Mouse (Mus musculus): ENCODE results near the gene Sh3kbp1. TPM values are rescaled to one million over a fixed set of nuclear protein-coding genes. Genes with fewer than 3 reads are reported as not detected.

Gene Sh3kbp1
- polyA plus RNA-seq, 1 experiment from 2014 or later = 132 TPM

DNA sequence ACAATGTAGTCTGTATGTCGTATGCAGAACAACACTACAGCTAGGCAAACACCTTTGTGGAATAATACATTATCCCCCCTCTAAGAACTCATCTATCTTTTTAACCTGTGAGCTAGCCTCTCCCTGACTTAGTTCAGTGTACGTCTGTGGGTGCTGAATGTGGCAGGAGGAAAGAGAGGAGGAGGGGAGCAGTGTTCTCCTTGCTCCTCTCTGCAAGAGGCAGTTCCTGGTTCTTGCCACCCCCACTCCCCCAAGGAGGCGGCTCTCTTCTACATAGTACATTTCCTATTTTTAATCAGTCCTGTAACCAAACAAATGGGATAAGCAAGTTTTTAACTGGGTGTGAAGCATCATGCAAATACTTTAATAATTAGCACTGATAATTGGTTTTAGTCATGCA, 252.4 kb downstream of the Sh3kbp1 start:
- Histone ChIP-seq H3K9me3 (ENCODE audit: control insufficient read depth, low read length) (no peaks in the 10 kb centered on the region), H3K4me3 (ENCODE audit: control insufficient read depth in 1 of 2, insufficient read depth in 1 of 2, low read depth in 1 of 2, low read length in 2 of 2) (no peak overlapping the region), H3K27ac (replicated peaks in 1 of 2; ENCODE audit: control insufficient read depth in 1 of 2, insufficient read depth in 1 of 2, low read depth in 2 of 2, low read length in 2 of 2) (no peak overlapping the region), H3K36me3 (ENCODE audit: control insufficient read depth, insufficient read depth, low read length) (no peaks in the 10 kb centered on the region), H3K9ac (ENCODE audit: low read length) (no peak overlapping the region), H3K27me3 (ENCODE audit: control insufficient read depth, insufficient read depth, low read length) (no peaks in the 10 kb centered on the region), H3K4me2 (ENCODE audit: low read length) (no peak overlapping the region), H3K4me1 (ENCODE audit: control insufficient read depth in 2 of 2, insufficient read depth in 2 of 2, low read length in 2 of 2) (no peaks in the 10 kb centered on the region)
- 67% methylated on average over 3 of the region's 3 CpGs for WGBS
- no peak for ATAC-seq (ENCODE audit: insufficient number of reproducible peaks, insufficient read depth, low FRiP score, low read depth)

DNA sequence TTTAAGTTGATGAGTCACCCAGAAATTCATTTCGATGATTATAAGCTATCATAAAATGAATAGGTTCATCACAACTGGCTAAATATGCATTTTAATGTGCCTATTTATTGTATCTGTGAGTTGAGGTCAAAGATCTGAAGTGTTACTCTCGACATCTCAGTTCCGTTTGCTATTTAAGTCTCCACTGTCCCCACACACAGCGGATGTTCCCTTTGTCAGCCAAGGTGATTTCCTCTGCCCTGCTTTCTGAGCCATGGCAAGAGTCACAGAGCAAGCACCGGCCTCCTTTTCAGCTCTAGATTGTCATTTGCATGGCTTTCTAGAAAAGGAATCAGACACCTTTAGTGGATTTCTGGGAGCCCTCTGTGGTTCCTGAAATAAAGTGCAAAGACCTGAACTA, 254.5 kb downstream of the Sh3kbp1 start:
- H3K4me2 ChIP-seq (ENCODE audit: low read length) = no peak overlapping the region
- no peak overlapping the region for H3K4me3 ChIP-seq (ENCODE audit: control insufficient read depth in 1 of 2, insufficient read depth in 1 of 2, low read depth in 1 of 2, low read length in 2 of 2)
- WGBS = 70% methylated on average over 5 of the region's 5 CpGs
- no peaks in the 10 kb centered on the region for H3K9me3 ChIP-seq (ENCODE audit: control insufficient read depth, low read length)
- no peaks in the 10 kb centered on the region for H3K36me3 ChIP-seq (ENCODE audit: control insufficient read depth, insufficient read depth, low read length)
- H3K4me1 ChIP-seq (ENCODE audit: control insufficient read depth in 2 of 2, insufficient read depth in 2 of 2, low read length in 2 of 2) = no peaks in the 10 kb centered on the region
- H3K27me3 ChIP-seq (ENCODE audit: control insufficient read depth, insufficient read depth, low read length) = no peaks in the 10 kb centered on the region
- no peak overlapping the region for H3K9ac ChIP-seq (ENCODE audit: low read length)
- no peak overlapping the region for H3K27ac ChIP-seq (replicated peaks in 1 of 2; ENCODE audit: control insufficient read depth in 1 of 2, insufficient read depth in 1 of 2, low read depth in 2 of 2, low read length in 2 of 2)
- ATAC-seq (ENCODE audit: insufficient number of reproducible peaks, insufficient read depth, low FRiP score, low read depth) = no peak

DNA sequence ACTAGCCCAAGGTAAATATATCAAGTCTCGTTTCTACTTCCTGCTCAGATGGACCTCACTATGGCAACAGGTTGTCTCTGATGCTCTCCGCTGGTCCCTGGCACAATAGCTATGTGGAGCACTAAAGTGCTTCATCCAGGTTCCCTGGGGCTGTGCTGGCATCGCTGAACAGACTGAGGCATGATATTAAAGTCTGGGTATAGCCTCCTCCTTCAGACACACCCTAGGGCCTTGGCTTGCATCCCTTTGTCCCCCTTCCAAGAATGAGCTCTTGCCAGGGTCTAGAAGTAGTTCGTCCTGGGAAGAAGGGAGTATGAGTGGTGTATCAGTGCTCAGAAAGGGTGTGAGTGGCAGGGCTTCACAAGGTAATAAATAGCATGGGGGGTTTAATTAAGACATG, 269.5 kb downstream of the Sh3kbp1 start:
- no peaks in the 10 kb centered on the region for H3K4me1 ChIP-seq (ENCODE audit: control insufficient read depth in 2 of 2, insufficient read depth in 2 of 2, low read length in 2 of 2)

DNA sequence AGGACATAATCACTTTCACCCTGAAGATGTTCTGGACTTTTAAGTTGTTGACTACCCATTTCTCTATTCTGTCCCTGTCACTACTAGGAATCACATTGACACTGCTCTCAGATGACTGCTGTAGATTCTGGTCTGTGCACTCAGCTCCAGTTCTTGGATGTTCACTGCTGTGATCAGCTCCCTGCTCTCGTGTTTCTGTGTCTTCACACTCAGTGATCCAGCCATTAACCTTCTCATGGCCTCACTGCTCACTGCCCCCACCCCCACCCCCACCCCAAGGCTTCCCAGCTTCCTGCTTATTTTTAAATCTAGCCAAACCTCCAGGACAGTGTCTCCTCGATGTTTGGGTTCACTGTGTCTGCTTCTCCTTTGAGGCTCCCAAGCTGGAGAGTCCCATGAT, 271.0 kb downstream of the Sh3kbp1 start:
- Histone ChIP-seq H3K9me3 (ENCODE audit: control insufficient read depth, low read length) (no peaks in the 10 kb centered on the region), H3K4me2 (ENCODE audit: low read length) (no peak overlapping the region), H3K4me3 (ENCODE audit: control insufficient read depth in 1 of 2, insufficient read depth in 1 of 2, low read depth in 1 of 2, low read length in 2 of 2) (no peak overlapping the region), H3K27me3 (ENCODE audit: control insufficient read depth, insufficient read depth, low read length) (no peaks in the 10 kb centered on the region), H3K36me3 (ENCODE audit: control insufficient read depth, insufficient read depth, low read length) (no peaks in the 10 kb centered on the region), H3K4me1 (ENCODE audit: control insufficient read depth in 2 of 2, insufficient read depth in 2 of 2, low read length in 2 of 2) (no peaks in the 10 kb centered on the region), H3K27ac (replicated peaks in 1 of 2; ENCODE audit: control insufficient read depth in 1 of 2, insufficient read depth in 1 of 2, low read depth in 2 of 2, low read length in 2 of 2) (no peak overlapping the region), H3K9ac (ENCODE audit: low read length) (no peak overlapping the region)
- 23% methylated on average over 2 of the region's 2 CpGs for WGBS
- no peak for ATAC-seq (ENCODE audit: insufficient number of reproducible peaks, insufficient read depth, low FRiP score, low read depth)

More for the DNA sequence above, 269.5 kb downstream of the Sh3kbp1 start:
- Histone ChIP-seq H3K9ac (ENCODE audit: low read length) (no peak overlapping the region), H3K4me3 (ENCODE audit: control insufficient read depth in 1 of 2, insufficient read depth in 1 of 2, low read depth in 1 of 2, low read length in 2 of 2) (no peak overlapping the region), H3K36me3 (ENCODE audit: control insufficient read depth, insufficient read depth, low read length) (no peaks in the 10 kb centered on the region), H3K4me2 (ENCODE audit: low read length) (no peak overlapping the region), H3K27me3 (ENCODE audit: control insufficient read depth, insufficient read depth, low read length) (no peaks in the 10 kb centered on the region), H3K27ac (replicated peaks in 1 of 2; ENCODE audit: control insufficient read depth in 1 of 2, insufficient read depth in 1 of 2, low read depth in 2 of 2, low read length in 2 of 2) (no peak overlapping the region), H3K9me3 (ENCODE audit: control insufficient read depth, low read length) (no peaks in the 10 kb centered on the region)
- ATAC-seq (ENCODE audit: insufficient number of reproducible peaks, insufficient read depth, low FRiP score, low read depth) = no peak
- WGBS = 69% methylated on average over 4 of the region's 4 CpGs

DNA sequence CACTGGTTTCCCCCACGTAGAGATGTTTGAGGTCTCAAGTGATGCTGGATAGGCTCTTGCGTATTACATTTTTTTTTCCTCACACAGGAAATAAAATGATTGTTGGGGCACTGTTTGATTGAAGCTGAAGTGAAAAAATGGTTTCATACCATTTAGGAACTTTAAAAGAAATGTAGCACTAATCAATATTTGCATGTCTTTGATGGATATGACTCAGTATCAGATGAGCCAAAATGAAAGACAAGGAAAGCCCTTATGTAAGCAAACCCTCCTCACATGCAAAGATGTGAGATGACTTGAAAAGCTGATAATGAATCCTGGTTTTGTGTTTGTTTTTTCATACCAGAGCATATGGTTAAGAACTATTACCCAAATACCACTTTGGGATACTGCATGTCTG, 272.0 kb downstream of the Sh3kbp1 start:
- Histone ChIP-seq H3K9me3 (ENCODE audit: control insufficient read depth, low read length) (no peaks in the 10 kb centered on the region), H3K9ac (ENCODE audit: low read length) (no peak overlapping the region), H3K36me3 (ENCODE audit: control insufficient read depth, insufficient read depth, low read length) (no peaks in the 10 kb centered on the region), H3K27me3 (ENCODE audit: control insufficient read depth, insufficient read depth, low read length) (no peaks in the 10 kb centered on the region), H3K4me1 (ENCODE audit: control insufficient read depth in 2 of 2, insufficient read depth in 2 of 2, low read length in 2 of 2) (no peaks in the 10 kb centered on the region), H3K27ac (replicated peaks in 1 of 2; ENCODE audit: control insufficient read depth in 1 of 2, insufficient read depth in 1 of 2, low read depth in 2 of 2, low read length in 2 of 2) (no peak overlapping the region), H3K4me3 (ENCODE audit: control insufficient read depth in 1 of 2, insufficient read depth in 1 of 2, low read depth in 1 of 2, low read length in 2 of 2) (no peak overlapping the region), H3K4me2 (ENCODE audit: low read length) (no peak overlapping the region)
- WGBS = 73% methylated on average over 2 of the region's 2 CpGs
- ATAC-seq (ENCODE audit: insufficient number of reproducible peaks, insufficient read depth, low FRiP score, low read depth) = no peak

DNA sequence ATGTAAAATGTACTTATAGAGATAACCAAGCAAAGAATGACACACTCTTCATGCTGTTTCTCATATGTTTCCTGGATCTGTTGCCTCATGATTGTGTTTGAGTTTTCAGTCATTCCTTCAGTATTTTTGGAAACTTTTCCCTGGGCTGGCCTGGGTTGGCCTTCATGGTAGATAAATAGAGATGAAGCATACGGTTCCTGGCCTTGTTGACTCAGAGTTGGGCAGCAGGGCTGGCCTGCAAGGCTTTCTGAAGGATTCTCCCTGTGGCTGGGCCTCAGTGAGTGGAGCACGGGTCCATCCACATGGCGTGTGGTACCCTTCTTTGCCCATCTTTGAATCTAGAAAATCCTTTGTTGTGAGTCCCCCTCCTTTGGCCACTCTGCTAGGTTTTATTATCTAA, 276.3 kb downstream of the Sh3kbp1 start:
- Histone ChIP-seq H3K36me3 (ENCODE audit: control insufficient read depth, insufficient read depth, low read length) (no peaks in the 10 kb centered on the region), H3K4me2 (ENCODE audit: low read length) (no peak overlapping the region), H3K27ac (replicated peaks in 1 of 2; ENCODE audit: control insufficient read depth in 1 of 2, insufficient read depth in 1 of 2, low read depth in 2 of 2, low read length in 2 of 2) (no peak overlapping the region), H3K9ac (ENCODE audit: low read length) (no peak overlapping the region), H3K4me3 (ENCODE audit: control insufficient read depth in 1 of 2, insufficient read depth in 1 of 2, low read depth in 1 of 2, low read length in 2 of 2) (no peak overlapping the region), H3K9me3 (ENCODE audit: control insufficient read depth, low read length) (no peaks in the 10 kb centered on the region), H3K4me1 (ENCODE audit: control insufficient read depth in 2 of 2, insufficient read depth in 2 of 2, low read length in 2 of 2) (no peaks in the 10 kb centered on the region), H3K27me3 (ENCODE audit: control insufficient read depth, insufficient read depth, low read length) (no peaks in the 10 kb centered on the region; the same call in 1 of the 2 replicates)
- ATAC-seq (ENCODE audit: insufficient number of reproducible peaks, insufficient read depth, low FRiP score, low read depth) = no peak
- 75% methylated on average over 3 of the region's 3 CpGs for WGBS

DNA sequence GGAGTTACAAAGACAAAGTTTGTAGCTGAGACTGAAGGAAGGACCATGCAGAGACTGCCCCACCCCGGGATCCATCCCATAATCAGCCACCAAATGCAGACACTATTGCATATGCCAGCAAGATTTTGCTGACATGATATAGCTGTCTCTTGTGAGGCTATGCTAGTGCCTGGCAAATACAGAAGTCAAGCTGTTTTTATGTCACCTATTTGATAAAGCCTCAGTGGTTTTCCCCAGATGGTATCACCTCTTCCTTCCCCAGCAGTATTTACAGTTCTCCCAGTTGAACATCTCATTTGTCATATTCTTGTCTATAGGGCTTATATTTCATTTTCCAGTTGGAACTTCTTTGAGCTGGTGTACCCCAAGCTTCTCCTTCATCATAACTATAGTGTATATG, 280.6 kb downstream of the Sh3kbp1 start:
- H3K4me2 ChIP-seq (ENCODE audit: low read length) = no peak overlapping the region
- H3K9ac ChIP-seq (ENCODE audit: low read length) = no peak overlapping the region
- WGBS = 79% methylated on average over 1 of the region's 1 CpGs
- 0 out of 4 replicates have a peak, but pooled peaks cover 0 to 4% of the 10 kb centered on the region in 2 experiments for H3K4me1 ChIP-seq (ENCODE audit: control insufficient read depth in 2 of 2, insufficient read depth in 2 of 2, low read length in 2 of 2)
- H3K4me3 ChIP-seq (ENCODE audit: control insufficient read depth in 1 of 2, insufficient read depth in 1 of 2, low read depth in 1 of 2, low read length in 2 of 2) = no peak overlapping the region
- no peaks in the 10 kb centered on the region; the same call in 1 of the 2 replicates for H3K27me3 ChIP-seq (ENCODE audit: control insufficient read depth, insufficient read depth, low read length)
- no peak for ATAC-seq (ENCODE audit: insufficient number of reproducible peaks, insufficient read depth, low FRiP score, low read depth)
- H3K27ac ChIP-seq (replicated peaks in 1 of 2; ENCODE audit: control insufficient read depth in 1 of 2, insufficient read depth in 1 of 2, low read depth in 2 of 2, low read length in 2 of 2) = no peak overlapping the region
- no peaks in the 10 kb centered on the region for H3K36me3 ChIP-seq (ENCODE audit: control insufficient read depth, insufficient read depth, low read length)
- H3K9me3 ChIP-seq (ENCODE audit: control insufficient read depth, low read length) = no peaks in the 10 kb centered on the region

DNA sequence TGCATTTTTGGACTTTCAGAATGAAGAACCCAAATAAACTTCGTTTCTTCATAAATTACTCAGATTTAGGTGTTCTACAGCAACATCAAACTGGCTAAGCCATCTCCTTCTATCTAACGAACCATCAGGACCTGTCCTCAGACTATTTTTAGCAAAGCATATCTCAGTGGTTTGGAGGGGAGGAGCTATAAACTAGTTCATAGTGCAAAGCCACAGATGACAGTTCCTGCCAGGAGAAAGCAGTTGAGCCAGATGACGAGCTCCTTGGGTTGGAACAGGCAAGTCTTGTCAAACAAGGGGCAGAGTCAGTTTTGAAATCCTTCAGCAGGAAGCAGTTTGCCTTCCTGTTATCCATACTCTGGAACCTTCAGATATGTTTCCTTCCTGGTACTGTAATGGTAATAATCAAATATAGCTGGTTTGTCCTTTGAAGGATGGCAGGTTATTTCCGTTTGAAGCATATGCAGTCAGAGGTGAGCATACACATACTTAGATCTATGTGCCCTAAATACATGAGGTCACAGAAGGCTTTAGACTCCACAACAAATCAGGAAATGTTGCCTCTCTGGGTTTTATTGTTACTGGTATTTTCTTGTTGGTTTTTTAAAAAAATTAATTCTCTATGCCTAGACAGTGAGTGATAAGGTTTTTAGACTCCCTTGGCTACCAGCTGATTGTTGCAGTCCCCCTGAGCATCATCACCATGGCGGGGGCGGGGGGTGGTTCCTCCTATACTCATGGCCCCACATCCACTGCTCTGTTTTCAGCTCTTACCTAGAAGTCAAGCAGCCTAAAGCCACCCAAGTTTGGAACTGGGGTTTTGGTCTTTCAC, 282.6 kb downstream of the Sh3kbp1 start:
- no peak overlapping the region for H3K4me2 ChIP-seq (ENCODE audit: low read length)
- no peak for ATAC-seq (ENCODE audit: insufficient number of reproducible peaks, insufficient read depth, low FRiP score, low read depth)
- H3K27ac ChIP-seq (replicated peaks in 1 of 2; ENCODE audit: control insufficient read depth in 1 of 2, insufficient read depth in 1 of 2, low read depth in 2 of 2, low read length in 2 of 2) = no peak overlapping the region
- no peak overlapping the region for H3K4me3 ChIP-seq (ENCODE audit: control insufficient read depth in 1 of 2, insufficient read depth in 1 of 2, low read depth in 1 of 2, low read length in 2 of 2)
- H3K36me3 ChIP-seq (ENCODE audit: control insufficient read depth, insufficient read depth, low read length) = no peaks in the 10 kb centered on the region
- no peaks in the 10 kb centered on the region for H3K9me3 ChIP-seq (ENCODE audit: control insufficient read depth, low read length)
- H3K4me1 ChIP-seq (ENCODE audit: control insufficient read depth in 2 of 2, insufficient read depth in 2 of 2, low read length in 2 of 2) = 0 out of 4 replicates have a peak, but pooled peaks cover 0 to 4% of the 10 kb centered on the region in 2 experiments
- no peaks in the 10 kb centered on the region; the same call in 1 of the 2 replicates for H3K27me3 ChIP-seq (ENCODE audit: control insufficient read depth, insufficient read depth, low read length)
- WGBS = 62% methylated on average over 6 of the region's 6 CpGs
- H3K9ac ChIP-seq (ENCODE audit: low read length) = no peak overlapping the region

Data from heart, embryonic 14.5 days (tissue).